Mouse (Mus musculus) liver, postnatal 0 days (tissue): ENCODE results near the gene Gusb. TPM values are rescaled to one million over a fixed set of nuclear protein-coding genes. Genes with fewer than 3 reads are reported as not detected.
A peak's percentile ranks its signal among the peaks of the same experiment; 100 is the strongest.

Source experiments
- ATAC-seq: fragments of 200-750 bp; cut with Nextera tagmentation; 2 replicates; pipeline ENCODE4 v1.8.0; 2017; ENCODE audit warnings: mild to moderate bottlenecking, moderate library complexity
- DNase-seq: peaks from one replicate; pipeline ENCODE4 v3.0.0-alpha.2; 2016
- H3K27ac ChIP-seq: fragments of 300-500 bp; sonication (generic); 2 replicates; pipeline ENCODE4 v1.5.1; 2014; ENCODE audit warnings: antibody characterized with exemption, moderate library complexity, mild to moderate bottlenecking, low read depth
- H3K27me3 ChIP-seq: fragments of 300-500 bp; sonication (generic); 2 replicates; pipeline ENCODE4 v1.6.1; 2014; ENCODE audit warnings: low read length, control low read depth, mixed read lengths; ENCODE audit not compliant: insufficient read depth
- H3K36me3 ChIP-seq: fragments of 300-500 bp; sonication (generic); replicated peaks from 2 replicates; pipeline ENCODE4 v1.6.1; 2014; ENCODE audit warnings: mild to moderate bottlenecking, control low read depth, low read length, moderate library complexity, mixed read lengths; ENCODE audit not compliant: insufficient read depth
- H3K4me1 ChIP-seq: fragments of 300-500 bp; sonication (generic); 2 replicates; pipeline ENCODE4 v1.6.1; 2014; ENCODE audit warnings: antibody characterized with exemption, mild to moderate bottlenecking, control low read depth; ENCODE audit not compliant: insufficient read depth
- H3K4me2 ChIP-seq: fragments of 300-500 bp; sonication (generic); 2 replicates; pipeline ENCODE4 v1.6.1; 2014; ENCODE audit warnings: low read depth, mild to moderate bottlenecking, low read length, moderate library complexity, mixed read lengths
- H3K4me3 ChIP-seq: fragments of 300-500 bp; sonication (generic); 2 replicates; pipeline ENCODE4 v1.5.1; 2014; ENCODE audit warnings: low read depth, low read length
- H3K9ac ChIP-seq: fragments of 300-500 bp; sonication (generic); replicated peaks from 2 replicates; pipeline ENCODE4 v1.6.1; 2014; ENCODE audit warnings: mild to moderate bottlenecking, moderate library complexity
- H3K9me3 ChIP-seq: fragments of 300-500 bp; sonication (generic); 2 replicates; pipeline ENCODE4 v1.6.1; 2016; ENCODE audit warnings: mild to moderate bottlenecking, control low read depth, low read length, mixed read lengths
- CTCF ChIP-seq: sonication (generic); IDR thresholded peaks from 2 replicates; pipeline ENCODE4 v1.5.1; 2016; ENCODE audit warnings: antibody characterized with exemption, low read depth
- EP300 ChIP-seq: IDR thresholded peaks from 2 replicates; pipeline ENCODE4 v1.6.1; 2016; ENCODE audit warnings: antibody characterized with exemption, low read depth, mild to moderate bottlenecking
- WGBS: fragments of 180-500 bp; shearing (Covaris S2); extraction: QIAGEN DNeasy Blood & Tissue Kit; methylation state at CpG from one replicate; pipeline ENCODE4 v1.1.7; 2014; ENCODE audit not compliant: insufficient replicate concordance; 5-methylcytosine and 5-hydroxymethylcytosine counted together
- polyA plus RNA-seq: library from polyadenylated mRNA; unstranded; fragments of >200 nt; fragmentation: Nextera tagmentation; extraction: Ambion mirVana; gene quantifications from 2 replicates; pipeline ENCODE4 v1.2.1, GENCODE M21; 2015

Gusb gene
- polyA plus RNA-seq, 1 experiment from 2014 or later, result 29.3 TPM

DNA sequence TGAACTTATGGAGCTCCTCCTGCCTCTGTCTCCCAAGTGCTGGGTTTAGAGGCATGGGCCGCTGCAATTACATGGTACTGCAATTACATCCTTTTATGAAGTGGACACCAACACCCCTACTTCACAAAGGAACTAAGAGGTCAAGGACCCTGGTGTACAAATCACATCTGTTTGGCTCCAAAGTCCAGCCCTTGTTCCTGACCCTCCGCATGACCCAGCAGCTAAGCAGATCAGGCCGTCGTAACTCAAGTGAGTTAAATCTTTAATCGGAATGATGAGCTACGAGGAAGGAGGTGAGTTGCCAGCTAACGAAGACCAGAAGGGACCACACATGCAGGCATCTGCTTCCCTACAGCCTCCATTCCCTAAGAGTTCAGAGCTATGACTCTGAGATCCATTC, 19.5 kb upstream of the Gusb start:
- 65% methylated on average over 7 of the region's 7 CpGs for WGBS
- ATAC-seq (peak; percentile 43), DNase-seq (peak; percentile 45)
- Histone ChIP-seq H3K27ac (peak overlapping the region; percentile 98), H3K36me3 (peaks cover 22% of the 10 kb centered on the region), H3K9ac (peak overlapping the region; percentile 89), H3K27me3 (no peaks in the 10 kb centered on the region), H3K4me1 (peaks cover 5% of the 10 kb centered on the region; the same call in 1 of the 2 replicates), H3K9me3 (no peaks in the 10 kb centered on the region), H3K4me3 (peak overlapping the region; percentile 77), H3K4me2 (peak overlapping the region; percentile 98)
- TF ChIP-seq EP300 (no peak), CTCF (no peak)

- H3K27me3 ChIP-seq, result no peaks in the 10 kb centered on the region
- H3K9me3 ChIP-seq, result no peaks in the 10 kb centered on the region
- peak overlapping the region; percentile 98 for H3K4me2 ChIP-seq
- peaks cover 5% of the 10 kb centered on the region; the same call in 1 of the 2 replicates for H3K4me1 ChIP-seq
- H3K4me3 ChIP-seq, result peak overlapping the region; percentile 77
- peak overlapping the region; percentile 33 for H3K9ac ChIP-seq
- H3K36me3 ChIP-seq, result peaks cover 30% of the 10 kb centered on the region
- ATAC-seq, result no peak
- DNase-seq, result no peak
- 64% methylated on average over 5 of the region's 5 CpGs for WGBS
- TF ChIP-seq CTCF (no peak), EP300 (no peak)
- H3K27ac ChIP-seq, result peak overlapping the region; percentile 98
These were observed 18.6 kb upstream of the Gusb start for GRCm38 (mm10) chr5:130021361-130021966.

- H3K36me3 ChIP-seq, result peaks cover 46% of the 10 kb centered on the region
These were observed 16.6 kb upstream of the Gusb start for GRCm38 (mm10) chr5:130019461-130019860.

GRCm38 (mm10) chr5:130015104-130015503, 12.3 kb upstream of the Gusb start:
- Histone ChIP-seq H3K27ac (no peak overlapping the region), H3K27me3 (no peaks in the 10 kb centered on the region), H3K9ac (no peak overlapping the region), H3K9me3 (peaks cover 9% of the 10 kb centered on the region), H3K4me3 (no peak overlapping the region), H3K4me2 (no peak overlapping the region), H3K4me1 (no peaks in the 10 kb centered on the region), H3K36me3 (peaks cover 81% of the 10 kb centered on the region)
- DNase-seq (no peak), ATAC-seq (no peak)
- TF ChIP-seq CTCF, result peak; percentile 42
- TF ChIP-seq EP300, result no peak
- WGBS, result 90% methylated on average over 3 of the region's 3 CpGs

More at GRCm38 (mm10) chr5:130019461-130019860, 16.6 kb upstream of the Gusb start:
- ATAC-seq, result no peak
- H3K27ac ChIP-seq, result no peak overlapping the region
- TF ChIP-seq CTCF (no peak), EP300 (no peak)
- no peak overlapping the region for H3K4me2 ChIP-seq
- no peak overlapping the region for H3K9ac ChIP-seq
- H3K4me1 ChIP-seq, result peaks cover 3% of the 10 kb centered on the region; the same call in 1 of the 2 replicates
- no peak for DNase-seq
- no peak overlapping the region for H3K4me3 ChIP-seq
- H3K9me3 ChIP-seq, result no peaks in the 10 kb centered on the region
- whole genome bisulfite sequencing, result 76% methylated on average over 8 of the region's 8 CpGs
- H3K27me3 ChIP-seq, result no peaks in the 10 kb centered on the region

GRCm38 (mm10) chr5:130010961-130011360, 8.1 kb upstream of the Gusb start:
- TF ChIP-seq CTCF (peak; percentile 67), EP300 (no peak)
- 84% methylated on average over 5 of the region's 5 CpGs for WGBS
- DNase-seq, result no peak
- peaks cover 9% of the 10 kb centered on the region for H3K9me3 ChIP-seq
- H3K4me3 ChIP-seq, result no peak overlapping the region
- H3K9ac ChIP-seq, result no peak overlapping the region
- no peak overlapping the region for H3K27ac ChIP-seq
- no peaks in the 10 kb centered on the region for H3K4me1 ChIP-seq
- peaks cover 47% of the 10 kb centered on the region for H3K36me3 ChIP-seq
- no peak for ATAC-seq
- no peaks in the 10 kb centered on the region for H3K27me3 ChIP-seq
- H3K4me2 ChIP-seq, result no peak overlapping the region

GRCm38 (mm10) chr5:130009784-130010183, 6.9 kb upstream of the Gusb start:
- no peak overlapping the region for H3K4me2 ChIP-seq
- H3K27me3 ChIP-seq, result no peaks in the 10 kb centered on the region
- H3K9ac ChIP-seq, result no peak overlapping the region
- TF ChIP-seq EP300, result 0 out of 2 replicates have a peak, but pooled peaks have one; percentile 4
- no peak; the same call in 1 of the 2 replicates for TF ChIP-seq CTCF
- ATAC-seq, result peak; percentile 52
- H3K9me3 ChIP-seq, result peaks cover 9% of the 10 kb centered on the region
- no peak overlapping the region for H3K27ac ChIP-seq
- DNase-seq, result no peak
- WGBS, result 99% methylated on average over 4 of the region's 4 CpGs
- no peak overlapping the region for H3K4me3 ChIP-seq
- H3K4me1 ChIP-seq, result no peaks in the 10 kb centered on the region
- peaks cover 38% of the 10 kb centered on the region for H3K36me3 ChIP-seq
